Mouse (Mus musculus): ENCODE results near the gene Hmgb3. TPM values are rescaled to one million over a fixed set of nuclear protein-coding genes. Genes with fewer than 3 reads are reported as not detected.

Gene Hmgb3
- polyA plus RNA-seq, 1 experiment from 2014 or later: 351 TPM

Small RNA genes within 50 kb of the gene (microRNA-seq; reads per million reads assigned to microRNA genes)
- not detected for gene Gm23945

Other genes with a start within 250 kb of the Hmgb3 start
- gene Mtmr1, start 191.2 kb upstream of the Hmgb3 start, polyA plus RNA-seq (2016; fragmentation: Nextera tagmentation; extraction: Ambion mirVana): 7.1 and 8.9 TPM in 2 replicates
- gene Cd99l2, start 63.1 kb upstream of the Hmgb3 start, polyA plus RNA-seq (2016; fragmentation: Nextera tagmentation; extraction: Ambion mirVana): 23.9 and 28.8 TPM in 2 replicates
- gene Gpr50, start 107.7 kb downstream of the Hmgb3 start, polyA plus RNA-seq (2016; fragmentation: Nextera tagmentation; extraction: Ambion mirVana): 0.90 and 5.7 TPM in 2 replicates

Data from heart, embryonic 10.5 days (tissue).